Mouse (Mus musculus): ENCODE measurements at regions not wholly inside any gene's neighbourhood (a gene's known extent, or its start where the extent isn't known, plus 50 kb on each side); places are given as distances from the start of the nearest gene placed in this dataset.

DNA sequence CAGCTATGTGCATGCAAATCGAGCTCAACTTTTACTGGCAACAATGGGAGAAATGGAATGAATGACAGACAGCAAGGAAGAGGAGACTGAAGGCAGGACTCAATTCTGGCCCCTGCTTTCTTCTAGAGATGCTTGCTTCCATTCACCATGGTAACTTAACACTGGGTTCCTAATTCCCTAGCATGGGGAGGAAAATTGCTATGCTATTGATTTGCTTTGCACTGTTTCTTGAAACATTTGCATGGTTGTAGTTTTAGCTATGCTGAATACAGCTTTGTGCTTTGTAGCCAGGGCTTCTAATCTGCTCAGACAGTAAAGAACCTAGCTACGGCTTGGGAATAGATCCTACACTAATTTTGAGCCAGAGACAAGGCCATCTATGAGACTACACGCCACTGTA, 419.0 kb upstream of the Tenm3 start:
- intact Hi-C loops (cut with DNase I) = no loop called here
- no peak for DNase-seq (ENCODE audit: low spot score in 2 of 2)

DNA sequence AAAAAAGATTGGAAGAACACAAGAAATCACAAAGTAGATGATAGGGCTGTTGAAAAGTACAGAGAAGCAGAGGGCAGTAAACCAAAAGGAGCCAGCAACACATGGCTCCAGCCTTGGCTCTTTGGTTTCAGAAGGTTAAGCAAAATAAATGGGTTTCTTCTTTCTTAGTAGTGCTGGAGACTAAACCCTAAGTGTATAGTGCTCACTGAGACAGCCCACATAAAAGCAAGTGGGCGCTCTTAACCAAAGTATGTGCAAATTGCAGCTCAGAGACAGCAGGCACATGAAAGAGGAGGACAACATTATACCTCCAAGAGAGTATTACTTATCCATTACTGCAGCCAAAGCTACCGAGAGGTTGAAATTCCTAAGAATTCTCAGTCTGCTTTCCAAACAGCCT, 412.2 kb upstream of the Tenm3 start:
- intact Hi-C loops (cut with DNase I) = no loop called here
- DNase-seq (ENCODE audit: low spot score in 2 of 2) = no peak

DNA sequence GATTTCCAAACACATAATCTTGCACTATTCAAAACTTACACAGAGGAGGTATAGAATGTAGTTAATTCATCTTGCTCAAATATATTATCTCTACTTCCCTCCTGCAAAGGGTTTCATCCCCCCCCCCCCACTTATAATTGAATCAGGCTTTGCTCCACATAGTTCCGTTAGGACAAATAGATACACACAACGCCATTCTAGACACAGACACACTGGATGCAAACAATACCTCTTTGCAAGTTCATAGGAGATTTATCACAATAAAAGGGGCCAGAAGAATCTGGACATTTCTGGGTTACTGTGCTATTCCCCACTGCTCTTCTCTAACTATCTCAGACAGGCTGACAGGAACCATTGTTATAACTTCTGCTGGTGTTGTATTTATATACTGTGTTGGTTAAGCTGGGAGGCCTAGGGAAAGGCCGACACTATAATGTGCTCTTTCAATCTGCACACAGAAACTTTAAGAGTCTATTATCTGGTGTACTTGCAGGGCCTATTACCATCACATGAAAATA, 410.6 kb upstream of the Tenm3 start:
- no peak for DNase-seq (ENCODE audit: low spot score in 2 of 2)
- intact Hi-C loops (cut with DNase I) = no loop called here

DNA sequence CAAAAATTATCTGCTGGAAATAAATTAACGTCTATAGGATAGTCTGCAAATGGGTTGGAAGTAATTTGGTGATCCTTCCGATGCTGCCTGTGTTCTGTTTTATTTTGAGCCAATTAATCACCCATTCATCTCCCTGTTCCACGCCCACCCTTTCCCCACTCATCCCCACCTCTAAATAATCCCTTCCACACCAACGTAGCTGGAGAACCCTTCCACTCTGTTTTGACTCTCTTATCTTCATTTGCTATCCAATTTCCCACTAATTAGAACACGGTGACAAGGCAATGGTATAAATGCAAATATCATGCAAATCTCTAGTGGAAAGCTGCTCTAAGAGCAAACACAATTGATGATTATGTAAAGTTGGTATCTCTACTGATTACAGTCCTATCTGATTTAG, 399.3 kb upstream of the Tenm3 start:
- no peak for DNase-seq (ENCODE audit: low spot score in 2 of 2)
- intact Hi-C loops (cut with DNase I) = no loop called here

DNA sequence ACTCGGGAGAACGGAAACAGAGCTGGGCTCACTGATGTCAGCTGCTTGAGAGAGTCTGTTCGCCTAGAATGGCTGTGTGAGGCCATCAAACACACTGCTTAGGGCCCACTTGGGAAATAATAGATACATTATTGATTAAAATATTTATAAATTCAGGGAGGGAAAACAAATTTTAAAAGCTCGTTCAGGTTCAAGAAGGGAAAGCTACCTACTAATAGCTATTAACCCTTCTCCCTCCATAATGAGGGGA, 393.0 kb upstream of the Tenm3 start:
- no peak for DNase-seq (ENCODE audit: low spot score in 2 of 2)
- intact Hi-C loops (cut with DNase I) = no loop called here

DNA sequence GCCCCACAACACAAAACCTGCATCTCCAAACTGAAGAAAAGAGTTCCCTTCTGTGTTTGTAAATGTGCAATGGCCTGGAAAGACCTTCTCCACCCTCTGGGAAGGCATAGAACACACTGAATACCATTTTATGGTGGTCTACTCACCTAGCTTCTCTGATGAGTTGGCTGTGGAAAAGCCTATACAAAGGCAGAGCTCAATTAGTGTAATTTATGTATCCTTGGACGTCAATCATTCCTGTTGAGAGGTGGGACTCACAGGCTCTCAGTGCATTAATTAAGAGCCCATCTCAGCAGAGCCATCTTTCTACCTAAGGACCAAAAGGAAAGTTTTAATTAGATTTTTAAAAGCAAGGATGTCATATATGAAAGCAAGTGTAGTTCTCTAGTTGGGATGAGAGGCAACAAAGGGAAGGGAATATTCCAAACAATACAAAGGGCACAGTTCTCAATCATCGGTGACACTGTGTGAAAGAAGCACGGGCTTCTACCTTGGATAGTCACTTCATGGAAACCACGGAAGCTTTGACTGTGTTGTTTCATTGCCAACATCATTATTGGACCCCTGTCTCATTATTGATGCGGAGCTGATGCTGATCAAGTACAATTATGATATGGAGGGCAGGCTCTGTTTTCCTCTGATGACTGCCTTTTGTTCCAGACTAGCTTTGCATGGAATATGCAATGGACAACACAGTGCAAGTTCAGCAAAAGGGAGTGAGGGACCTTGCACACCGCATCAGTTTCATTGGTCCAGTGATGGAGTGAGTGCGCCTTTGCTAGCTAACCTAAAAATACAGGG, 392.5 kb upstream of the Tenm3 start:
- DNase-seq (ENCODE audit: low spot score in 2 of 2) = no peak
- intact Hi-C loops (cut with DNase I) = no loop called here

DNA sequence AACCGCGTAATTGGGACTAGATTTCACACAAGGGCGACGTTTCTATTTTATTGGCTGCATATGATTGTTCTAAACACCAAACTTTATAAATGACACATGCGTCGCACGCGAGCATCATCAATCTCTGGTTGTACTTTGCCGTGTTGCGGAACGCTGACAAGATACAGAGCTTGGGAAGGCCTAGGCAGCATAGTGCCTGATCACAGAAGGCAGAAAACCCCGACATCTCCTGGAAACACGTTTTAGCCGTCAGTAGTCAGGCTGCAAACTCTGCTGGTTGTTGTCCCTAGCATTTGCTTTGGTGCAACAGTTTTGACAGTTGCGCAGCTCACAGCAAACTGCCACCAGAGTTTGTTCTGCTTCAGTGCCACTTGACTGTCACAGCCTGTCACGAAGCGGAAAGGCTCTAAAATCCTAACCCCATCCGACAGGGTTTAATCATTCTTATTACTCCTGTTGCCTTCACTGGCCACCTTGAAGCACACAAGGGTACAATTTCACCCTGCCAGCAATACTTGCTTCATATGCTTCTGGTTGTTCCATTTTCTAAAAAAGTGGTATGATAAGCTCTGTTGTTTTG, 380.2 kb upstream of the Tenm3 start:
- no peak for DNase-seq (ENCODE audit: low spot score in 2 of 2)
- intact Hi-C loops (cut with DNase I) = no loop called here

DNA sequence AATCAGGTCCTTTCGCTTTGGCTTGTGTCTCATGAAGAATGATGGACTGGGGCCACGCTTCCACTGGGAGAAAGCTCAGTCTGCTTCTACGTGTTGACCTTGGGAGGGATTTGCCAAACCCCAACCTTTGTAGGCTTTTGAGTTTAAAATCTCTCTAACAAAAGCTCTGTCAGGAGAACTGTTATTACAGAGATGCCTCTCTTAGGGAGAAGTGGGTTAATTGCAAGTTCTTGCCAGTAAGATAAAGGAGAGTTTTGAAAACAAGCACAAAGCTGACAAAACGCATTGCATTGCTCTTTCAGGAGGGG, 351.5 kb upstream of the Tenm3 start:
- DNase-seq (ENCODE audit: low spot score in 2 of 2) = no peak
- intact Hi-C loops (cut with DNase I) = no loop called here

DNA sequence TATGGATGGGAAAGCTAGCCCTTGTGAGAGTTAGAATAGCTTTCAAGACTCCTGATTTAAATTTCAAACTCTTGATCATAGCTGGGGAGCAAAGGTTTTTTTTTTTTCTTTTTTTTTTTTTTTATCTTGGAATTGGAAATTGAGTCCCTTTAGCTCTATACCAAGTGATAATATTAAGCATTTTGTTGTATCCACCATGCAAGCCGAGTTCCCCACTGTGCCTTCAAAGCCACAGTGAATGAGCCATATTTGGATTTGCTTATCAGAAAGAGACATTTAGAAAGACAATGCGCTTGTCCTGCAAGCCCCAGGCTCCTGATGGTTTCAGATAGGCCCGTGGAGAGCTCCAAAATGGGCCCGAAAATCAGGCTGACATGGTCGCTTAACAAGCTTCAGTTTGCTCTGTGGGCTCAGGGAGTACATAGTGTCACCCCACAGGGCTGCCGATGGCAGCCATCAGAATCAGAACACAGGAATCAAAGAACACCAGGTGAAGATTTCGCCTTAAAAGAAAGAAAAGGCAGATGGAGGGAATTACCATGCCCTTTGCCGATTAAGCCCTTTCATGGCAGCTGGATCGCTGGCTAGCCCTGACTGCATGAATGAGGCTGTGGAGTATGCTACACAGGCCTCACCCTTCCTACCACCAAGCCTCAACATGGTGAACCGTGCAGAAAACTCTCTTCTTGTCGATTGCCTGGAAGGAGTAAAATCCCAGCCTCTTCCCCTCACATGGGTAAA, 351.0 kb upstream of the Tenm3 start:
- intact Hi-C loops (cut with DNase I) = no loop called here
- DNase-seq (ENCODE audit: low spot score in 2 of 2) = no peak

DNA sequence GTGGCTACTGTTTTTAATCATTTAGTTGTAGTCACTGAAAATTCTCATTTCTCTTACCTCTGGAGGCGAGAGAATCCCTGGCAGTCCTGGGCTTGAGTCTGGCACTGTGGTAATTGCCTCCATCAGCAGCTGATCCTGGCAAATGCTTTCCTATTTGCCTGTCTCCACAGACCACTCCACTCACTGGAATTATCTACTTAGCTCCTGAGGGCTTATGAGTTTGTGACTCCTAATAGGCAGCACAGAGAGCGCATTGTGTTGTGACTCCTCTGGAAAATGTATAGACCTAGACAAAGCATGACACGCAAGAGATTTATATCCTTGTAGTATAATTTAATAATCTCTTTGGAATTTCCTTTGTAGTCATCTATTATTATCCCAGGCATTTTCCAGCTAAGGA, 343.1 kb upstream of the Tenm3 start:
- intact Hi-C loops (cut with DNase I) = no loop called here
- no peak for DNase-seq (ENCODE audit: low spot score in 2 of 2)

DNA sequence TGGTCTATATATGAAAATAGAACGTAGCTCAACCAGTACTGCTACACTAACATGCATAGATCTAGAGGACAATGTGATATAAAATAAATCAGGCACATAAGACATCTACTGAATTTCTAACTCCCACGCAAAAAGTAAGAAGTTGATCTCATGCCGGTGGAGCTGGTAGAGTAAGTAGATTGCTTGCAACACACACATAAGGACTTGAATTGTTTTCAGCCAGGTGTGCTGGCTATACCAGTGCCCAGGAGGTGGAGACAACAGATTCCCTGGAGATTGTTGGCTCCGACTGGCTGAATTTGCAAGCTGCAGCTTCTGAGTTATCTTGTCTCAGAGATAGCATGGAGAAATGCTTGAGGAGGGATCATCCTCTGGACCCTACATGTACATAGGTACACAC, 331.6 kb upstream of the Tenm3 start:
- no peak for DNase-seq (ENCODE audit: low spot score in 2 of 2)
- intact Hi-C loops (cut with DNase I) = no loop called here

DNA sequence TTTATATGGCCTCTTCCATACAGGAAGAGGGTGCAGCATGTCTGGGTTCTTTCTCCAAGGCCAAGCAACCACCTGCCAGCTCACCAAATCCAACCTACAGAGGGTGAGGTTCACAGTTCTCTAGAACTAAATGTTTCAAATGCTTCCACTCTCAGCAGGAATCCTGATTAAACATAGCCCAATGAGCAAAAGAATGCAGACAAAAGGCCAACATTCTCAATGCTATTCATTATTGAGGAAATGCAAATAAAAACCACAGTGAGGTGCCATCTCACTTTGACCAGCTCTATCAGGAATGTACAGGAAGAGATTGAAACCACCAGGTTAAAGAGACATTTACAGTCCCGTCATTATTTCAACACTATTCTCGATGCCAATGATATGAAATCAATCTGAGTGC, 331.2 kb upstream of the Tenm3 start:
- DNase-seq (ENCODE audit: low spot score in 2 of 2) = no peak
- intact Hi-C loops (cut with DNase I) = no loop called here

DNA sequence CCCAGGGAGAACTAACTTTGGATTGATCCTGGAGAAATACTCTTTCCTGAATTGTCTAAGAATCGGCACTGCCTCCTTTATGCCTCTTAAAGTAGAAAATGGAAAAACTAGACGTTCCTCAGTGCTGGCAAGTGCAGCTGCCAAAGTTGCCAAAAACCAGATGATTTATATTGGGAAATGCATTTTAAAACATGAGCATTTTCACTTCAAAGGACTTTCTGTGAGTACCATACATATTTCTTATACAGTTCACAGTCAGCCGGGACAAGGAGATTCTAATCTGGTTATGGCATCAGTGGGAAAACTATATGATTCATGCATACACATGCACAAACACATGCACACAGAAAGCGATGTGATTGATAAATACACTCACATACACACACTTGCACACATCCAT, 315.6 kb upstream of the Tenm3 start:
- no peak for DNase-seq (ENCODE audit: low spot score in 2 of 2)
- intact Hi-C loops (cut with DNase I) = no loop called here

DNA sequence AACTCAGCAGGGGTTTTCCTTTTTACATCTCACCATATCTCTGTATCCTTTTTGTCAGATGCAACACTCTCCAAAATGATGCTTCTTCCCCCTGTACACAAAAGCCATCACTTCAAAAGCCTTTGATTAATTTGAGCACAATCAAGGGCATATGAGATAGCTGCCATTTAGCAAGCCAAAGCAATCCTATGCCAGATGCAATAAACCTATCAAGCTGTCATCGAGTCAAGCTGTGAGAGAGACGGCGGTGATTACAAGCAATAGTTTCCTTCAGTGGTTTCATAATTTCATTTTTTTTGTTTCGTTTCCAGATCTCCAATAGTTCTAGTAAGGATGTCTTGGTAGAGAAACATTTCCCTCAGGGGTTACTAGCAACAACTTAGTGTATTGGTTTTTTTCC, 314.4 kb upstream of the Tenm3 start:
- intact Hi-C loops (cut with DNase I) = no loop called here
- DNase-seq (ENCODE audit: low spot score in 2 of 2) = no peak

DNA sequence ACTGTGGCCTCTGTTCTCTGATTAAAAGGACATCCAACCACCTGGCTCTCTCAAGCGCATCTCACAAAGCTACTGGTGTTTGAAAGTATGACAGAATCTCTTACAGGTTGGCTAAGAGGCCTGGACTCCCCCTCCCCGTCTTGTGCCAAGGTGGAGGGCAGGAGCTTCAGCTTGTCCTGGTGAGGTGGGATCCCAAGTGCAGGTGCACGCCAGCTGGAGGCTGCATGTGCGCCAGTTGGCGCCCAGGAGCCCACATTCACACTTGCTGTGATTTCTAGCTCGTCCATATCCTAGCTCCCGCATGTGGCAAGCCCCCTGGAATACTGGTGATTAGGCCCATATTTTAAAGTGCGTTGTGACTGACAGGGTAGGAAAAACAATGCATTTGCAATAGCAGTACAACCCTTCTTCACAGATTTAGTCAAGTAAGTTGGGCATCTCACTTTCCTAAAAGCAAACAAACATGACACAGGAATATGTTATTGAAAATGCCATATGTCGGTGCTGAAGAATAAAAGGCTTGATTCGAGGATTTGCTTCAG, 292.8 kb upstream of the Tenm3 start:
- no peak for DNase-seq (ENCODE audit: low spot score in 2 of 2)

DNA sequence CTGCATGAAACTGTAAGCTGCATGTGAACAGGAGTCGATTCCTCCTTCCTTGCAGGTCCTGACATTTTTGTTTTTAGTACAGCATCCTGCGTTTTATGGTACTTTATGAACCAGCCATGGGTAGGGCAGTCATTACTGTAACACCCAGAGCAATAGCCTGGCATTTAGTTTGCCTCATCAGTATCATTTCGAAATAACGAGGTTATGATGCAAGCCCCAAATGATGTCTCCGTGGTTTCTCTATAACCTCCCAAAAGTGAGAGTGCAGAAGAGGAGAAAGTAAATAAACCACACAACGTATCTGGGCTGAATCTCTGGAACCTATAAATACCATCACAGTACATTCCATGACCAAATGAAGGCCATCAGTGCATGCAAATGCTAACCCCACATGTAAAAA, 265.3 kb upstream of the Tenm3 start:
- no peak for DNase-seq (ENCODE audit: low spot score in 2 of 2)
- intact Hi-C loops (cut with DNase I) = no loop called here

More for the DNA sequence above, 292.8 kb upstream of the Tenm3 start:
- intact Hi-C loops (cut with DNase I) = no loop called here

DNA sequence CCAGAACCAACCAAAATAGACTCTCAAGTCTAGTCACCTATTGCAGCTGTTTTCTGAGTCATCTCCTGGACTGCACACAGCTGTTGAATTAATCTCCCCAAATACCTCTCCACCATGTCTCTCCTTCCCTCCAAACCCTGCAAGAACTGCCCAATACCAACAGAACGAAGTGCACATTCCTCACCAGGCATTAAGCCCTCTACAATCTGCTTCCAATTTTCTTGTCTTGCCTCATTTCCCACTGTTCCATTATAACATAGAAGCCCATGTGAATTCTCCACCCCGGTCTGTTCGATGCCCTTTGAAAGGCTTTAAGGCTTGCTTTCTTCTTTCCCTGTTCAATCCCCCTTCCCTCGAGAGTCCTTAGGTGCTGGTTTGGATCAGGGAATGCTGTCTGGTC, 264.9 kb upstream of the Tenm3 start:
- intact Hi-C loops (cut with DNase I) = no loop called here

DNA sequence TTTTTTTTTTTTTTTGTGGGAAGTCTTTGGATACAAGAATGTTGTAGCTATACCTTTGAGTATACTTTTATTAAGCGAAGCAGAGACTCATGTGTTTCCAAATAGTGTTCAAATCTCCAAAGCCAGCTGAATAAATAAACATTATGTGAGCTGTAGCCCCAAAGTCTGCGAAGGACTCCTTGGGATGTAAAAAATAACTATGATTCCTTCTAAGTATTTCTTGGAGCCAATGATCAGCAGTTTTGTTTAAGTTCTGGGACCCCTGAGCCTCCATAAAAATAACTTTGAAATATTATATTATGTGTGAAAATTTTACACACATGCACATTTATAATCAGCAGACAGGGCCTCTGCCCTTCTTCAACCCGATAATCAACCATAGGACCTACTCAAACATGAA, 262.8 kb upstream of the Tenm3 start:
- intact Hi-C loops (cut with DNase I) = no loop called here
- DNase-seq (ENCODE audit: low spot score in 2 of 2) = no peak

More for the DNA sequence above, 264.9 kb upstream of the Tenm3 start:
- no peak for DNase-seq (ENCODE audit: low spot score in 2 of 2)

DNA sequence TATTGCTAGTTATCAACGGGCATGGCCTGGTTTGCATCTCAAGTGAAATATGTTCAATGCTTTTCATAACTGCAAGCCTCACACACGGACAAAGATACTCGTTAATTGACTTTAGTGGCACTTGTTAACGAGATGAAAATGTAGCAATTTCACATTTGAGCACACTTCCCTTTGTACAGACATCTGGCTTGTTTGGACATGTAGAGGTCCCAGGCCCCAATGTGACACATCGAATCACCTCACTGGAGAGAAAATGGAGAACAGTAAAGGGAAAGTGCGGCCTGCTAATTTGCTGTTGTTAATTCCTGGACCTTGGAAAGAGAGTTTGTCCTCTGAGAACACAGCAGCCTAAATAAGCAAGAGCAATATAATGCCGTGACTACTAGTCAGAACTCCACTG, 257.4 kb upstream of the Tenm3 start:
- DNase-seq (ENCODE audit: low spot score in 2 of 2) = no peak
- intact Hi-C loops (cut with DNase I) = no loop called here

DNA sequence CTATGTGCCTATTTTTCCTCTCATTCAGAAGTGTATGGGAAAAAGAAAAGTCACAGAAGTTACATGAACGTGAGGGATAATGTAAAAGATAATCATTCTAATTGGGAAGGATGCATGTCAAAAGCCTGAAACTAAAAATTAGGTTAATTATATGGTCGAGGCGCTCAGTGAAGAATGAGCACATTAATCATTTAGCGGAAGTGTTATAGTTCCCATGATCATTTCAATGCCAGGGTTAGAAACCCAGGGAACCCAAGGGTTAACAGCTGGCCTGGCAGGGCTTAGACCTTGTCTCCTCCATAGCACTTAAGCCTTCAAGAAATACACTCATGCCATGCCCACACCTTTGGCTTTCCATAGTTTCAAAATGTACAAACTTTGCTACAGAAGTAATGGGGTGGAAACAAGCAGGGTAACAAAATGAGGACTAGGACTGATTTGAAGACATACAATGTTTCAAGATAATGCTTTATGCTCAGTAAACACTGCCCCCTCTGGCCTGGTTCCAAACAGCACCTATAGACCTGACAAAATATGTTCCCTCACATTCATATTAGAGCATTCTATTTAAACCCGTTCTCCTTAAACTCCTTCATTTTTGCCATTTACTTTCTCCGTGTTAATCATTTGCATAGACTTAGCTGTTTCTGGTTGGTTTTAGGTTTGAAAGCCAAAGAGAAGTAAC, 240.6 kb upstream of the Tenm3 start:
- DNase-seq (ENCODE audit: low spot score in 2 of 2) = no peak
- intact Hi-C loops (cut with DNase I) = no loop called here

DNA sequence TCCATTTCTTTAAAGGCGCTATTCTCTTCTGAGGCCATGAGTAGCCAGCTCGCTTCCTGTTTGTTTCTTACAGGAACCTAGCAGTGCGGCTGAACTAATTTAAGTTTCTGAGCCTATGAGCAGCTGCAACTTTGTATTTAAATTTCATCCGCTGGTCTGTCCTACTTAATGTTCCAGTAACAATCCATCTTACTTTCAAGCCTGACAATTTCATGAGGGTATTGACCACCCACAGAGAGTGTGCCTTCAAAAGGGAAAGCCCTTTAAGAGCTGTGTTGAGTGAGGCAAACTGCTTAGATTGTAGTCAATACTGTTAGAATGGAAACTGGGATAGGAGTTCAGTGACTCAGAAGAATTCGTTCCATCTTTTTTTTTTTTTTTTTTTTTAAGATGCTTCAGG, 225.7 kb upstream of the Tenm3 start:
- DNase-seq (ENCODE audit: low spot score in 2 of 2) = no peak
- intact Hi-C loops (cut with DNase I) = no loop called here

All from left cerebral cortex, postnatal 36 days (tissue).